Mouse (Mus musculus): ENCODE data around the gene Spef2. TPM values are rescaled to one million over a fixed set of nuclear protein-coding genes. Genes with fewer than 3 reads are reported as not detected.
A peak's percentile ranks its signal among the peaks of the same experiment; 100 is the strongest.
"Not testable (repeated sequence)": the region's sequence is repeated elsewhere in the genome, so short reads cannot be mapped to it uniquely, and the experiment has no call there.

Gene Spef2
- polyA plus RNA-seq (2015; fragmentation: Nextera tagmentation; extraction: Ambion mirVana): 1.7 and 1.8 TPM in 2 replicates

GRCm38 (mm10) chr15:9748359-9749102 lies at the start of gene Spef2:
TSS of gene Spef2 (minus strand) at chr15:9748868.
- peak; percentile 86 for DNase-seq (ENCODE audit: low spot score)

- DNase-seq (ENCODE audit: low spot score): no peak
Observed at GRCm38 (mm10) chr15:9794131-9794530, 45.5 kb upstream of the Spef2 start.

GRCm38 (mm10) chr15:9788245-9789030 lies 39.8 kb upstream of the Spef2 start:
- no peak for DNase-seq (ENCODE audit: low spot score)

GRCm38 (mm10) chr15:9774222-9775142 lies 25.8 kb upstream of the Spef2 start:
- DNase-seq (ENCODE audit: low spot score): not testable (repeated sequence)

- DNase-seq (ENCODE audit: low spot score): no peak
Observed at GRCm38 (mm10) chr15:9768184-9768918, 19.7 kb upstream of the Spef2 start.

GRCm38 (mm10) chr15:9767034-9767433 lies 18.4 kb upstream of the Spef2 start:
- DNase-seq (ENCODE audit: low spot score): no peak

GRCm38 (mm10) chr15:9750966-9751365 lies 2.3 kb upstream of the Spef2 start:
- no peak for DNase-seq (ENCODE audit: low spot score)

GRCm38 (mm10) chr15:9747410-9748104 lies 1.1 kb downstream of the Spef2 start:
- no peak for DNase-seq (ENCODE audit: low spot score)

- DNase-seq (ENCODE audit: low spot score): no peak
Observed at GRCm38 (mm10) chr15:9742172-9742571, 6.5 kb downstream of the Spef2 start.

GRCm38 (mm10) chr15:9714574-9715458 lies 33.9 kb downstream of the Spef2 start:
- peak; percentile 6 for DNase-seq (ENCODE audit: low spot score)

- no peak for DNase-seq (ENCODE audit: low spot score)
Observed at GRCm38 (mm10) chr15:9713707-9714106, 35.0 kb downstream of the Spef2 start.

GRCm38 (mm10) chr15:9710330-9710729 lies 38.3 kb downstream of the Spef2 start:
- DNase-seq (ENCODE audit: low spot score): no peak

GRCm38 (mm10) chr15:9705830-9706450 lies 42.7 kb downstream of the Spef2 start:
- no peak for DNase-seq (ENCODE audit: low spot score)

- peak; percentile 52 for DNase-seq (ENCODE audit: low spot score)
Observed at GRCm38 (mm10) chr15:9701845-9702244, 46.8 kb downstream of the Spef2 start.

GRCm38 (mm10) chr15:9691721-9692120 lies 56.9 kb downstream of the Spef2 start:
- DNase-seq (ENCODE audit: low spot score): no peak

GRCm38 (mm10) chr15:9690845-9691244 lies 57.8 kb downstream of the Spef2 start:
- DNase-seq (ENCODE audit: low spot score): no peak

GRCm38 (mm10) chr15:9690436-9690835 lies 58.2 kb downstream of the Spef2 start:
- DNase-seq (ENCODE audit: low spot score): no peak

- no peak for DNase-seq (ENCODE audit: low spot score)
Observed at GRCm38 (mm10) chr15:9683485-9683884, 65.2 kb downstream of the Spef2 start.
